Comparison of ENCODE assay signal across 9 mouse cellular contexts in the genomic region with DNA sequence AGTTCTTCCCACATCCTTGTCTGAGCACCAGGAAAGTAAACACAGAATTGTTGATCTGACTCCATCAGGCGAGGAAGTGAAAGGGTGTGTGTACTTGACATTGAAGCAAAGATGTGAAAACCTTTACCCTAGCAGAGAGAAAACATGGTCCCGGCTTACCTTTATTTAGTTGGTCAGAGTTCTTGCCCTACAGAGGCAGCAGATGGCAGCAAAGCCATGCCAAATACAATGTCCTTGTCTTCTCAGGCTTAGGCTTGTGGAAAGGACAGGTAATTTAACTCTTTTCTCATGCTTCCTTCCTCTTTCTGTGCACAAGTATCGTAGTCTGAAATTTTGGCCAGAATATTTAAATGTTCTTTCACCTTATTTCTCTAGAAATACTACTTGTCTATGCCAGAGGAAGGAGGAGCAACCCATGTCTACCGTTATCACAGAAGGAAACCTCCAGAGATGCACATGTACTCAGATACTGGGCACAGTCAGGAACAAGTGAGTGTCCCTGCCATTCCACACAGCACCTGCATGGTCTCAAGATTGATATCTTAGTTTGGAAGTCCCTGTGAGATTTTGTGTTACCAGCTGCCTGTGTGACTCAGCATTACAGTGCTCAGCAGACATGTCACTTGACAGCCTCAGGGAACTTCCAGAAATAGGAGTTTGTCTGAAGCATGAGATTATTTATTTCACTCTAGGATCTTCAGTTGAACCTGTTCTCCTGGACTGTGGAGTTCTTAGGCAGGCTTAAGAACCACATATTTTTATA. TPM values are rescaled to one million over a fixed set of nuclear protein-coding genes. Genes with fewer than 3 reads are reported as not detected.
DNase-seq lines count a peak whose midpoint lies in the region.
"Had no signal": no experiment of that assay in that cellular context is flagged by ENCODE, and none has a peak within 500 bp of the region (broad histone marks: within the 10 kb centered on the region; RNA-seq: fewer than 3 reads in every experiment).

No protein-coding gene starts in this region.

- intact Hi-C loops in heart, postnatal 36 days (cut with DNase I), result loop anchor here (10.0 kb wide), 1 partner anchor 348 kb away; no protein-coding TSS in a partner anchor

- peak; percentile 48 to 83 for DNase-seq in adrenal gland, adult (ENCODE audit: inconsistent age in 2 of 2, low spot score in 1 of 2)
- DNase-seq in adrenal gland, postnatal 25 days, result no peak
- peak; percentile 32 for DNase-seq in ovary, postnatal 14 days (ENCODE audit: low spot score)
- DNase-seq in ovary, postnatal 36 days (ENCODE audit: low spot score), result no peak
- DNase-seq in cerebellum, postnatal 14 days, result peak; percentile 79 to 85
- DNase-seq in heart, postnatal 36 days, result peak; percentile 39 to 51
- DNase-seq in lung, postnatal 10 days, result peak; percentile 76
- peak; percentile 50 for DNase-seq in telencephalon, adult 2 months (ENCODE audit: low read depth, low spot score)

RNA-seq across cellular contexts. Expression of a gene that starts 3.7 kb away (rescaled TPM):
- total RNA-seq in adrenal gland, postnatal 25 days (2021), result 29.8 and 36.6 TPM in 2 replicates
- 10 to 100 TPM; 11.4 to 16.0 TPM for total RNA-seq in heart, postnatal 36 days (2021)

RNA-seq across cellular contexts. Expression of a gene that starts 3.8 kb away (rescaled TPM):
- 34.0 and 43.3 TPM in 2 replicates for total RNA-seq in adrenal gland, postnatal 25 days (2021)
- total RNA-seq in heart, postnatal 36 days (2021), result 10 to 100 TPM; 23.4 to 31.9 TPM

RNA-seq across cellular contexts. Expression of a gene that starts 16.4 kb away (rescaled TPM):
- not detected in 2 replicates for total RNA-seq in adrenal gland, postnatal 25 days (2021)
- total RNA-seq in heart, postnatal 36 days (2021), result not detected

RNA-seq across cellular contexts. Expression of a gene that starts 24.3 kb away (rescaled TPM):
- not detected in 2 replicates for total RNA-seq in adrenal gland, postnatal 25 days (2021)
- total RNA-seq in heart, postnatal 36 days (2021), result not detected
- total RNA-seq: layer of hippocampus, adult 18-20 months had no signal

RNA-seq across cellular contexts. Expression of a gene that starts 45.5 kb away (rescaled TPM):
- total RNA-seq in adrenal gland, postnatal 25 days (2021), result 39.8 and 41.5 TPM in 2 replicates
- 10 to 100 TPM; 29.8 to 31.1 TPM for total RNA-seq in heart, postnatal 36 days (2021)

Comparison
In these comparisons a context has a peak if more than half of its experiments do, and no peak if none do; other contexts are left out.
1. DNase-seq: peak in adrenal gland, adult (2 of 2), ovary, postnatal 14 days (single experiment), cerebellum, postnatal 14 days (2 of 2), heart, postnatal 36 days (2 of 2), lung, postnatal 10 days (single experiment) and telencephalon, adult 2 months (single experiment); none in adrenal gland, postnatal 25 days (single experiment) and ovary, postnatal 36 days (single experiment).